Mouse (Mus musculus) heart, adult 2 months (tissue): Measurements from ENCODE around the gene Dpy30. TPM values are rescaled to one million over a fixed set of nuclear protein-coding genes. Genes with fewer than 3 reads are reported as not detected.

ENCODE experiments used
- DNase-seq, 2 experiments: peaks; one replicate each; pipeline ENCODE4 v3.0.0; 2021
- H3K27ac ChIP-seq: fragments of 200-600 bp; 2 replicates; pipeline ENCODE4 v1.8.1; 2022
- H3K27me3 ChIP-seq: fragments of 200-500 bp; 2 replicates; pipeline ENCODE4 v1.6.1; 2012; ENCODE audit warnings: mild to moderate bottlenecking, low read length, inconsistent platforms, mixed read lengths; ENCODE audit not compliant: control insufficient read depth, insufficient read depth
- H3K36me3 ChIP-seq: fragments of 200-500 bp; 2 replicates; pipeline ENCODE4 v1.6.1; 2012; ENCODE audit warnings: low read length, inconsistent platforms; ENCODE audit not compliant: control insufficient read depth, insufficient read depth
- H3K4me1 ChIP-seq: fragments of 200-500 bp; 2 replicates; pipeline ENCODE4 v1.6.1; 2011; ENCODE audit warnings: low read length; ENCODE audit not compliant: control insufficient read depth, insufficient read depth
- H3K4me3 ChIP-seq: fragments of 200-600 bp; 2 replicates; pipeline ENCODE4 v1.8.1; 2022
- H3K79me2 ChIP-seq: fragments of 200-500 bp; replicated peaks from 2 replicates; pipeline ENCODE4 v1.6.1; 2012; ENCODE audit warnings: mild to moderate bottlenecking, inconsistent platforms, low read length, moderate library complexity, mixed read lengths; ENCODE audit not compliant: control insufficient read depth, insufficient read depth
- H3K9ac ChIP-seq: fragments of 200-500 bp; 2 replicates; pipeline ENCODE4 v1.6.1; 2012; ENCODE audit warnings: low read depth, mild to moderate bottlenecking, control low read depth, inconsistent platforms, low read length, mixed read lengths
- CTCF ChIP-seq: fragments of 200-600 bp; IDR thresholded peaks from 2 replicates; pipeline ENCODE4 v1.8.1; 2022; ENCODE audit warnings: antibody characterized with exemption, mild to moderate bottlenecking, moderate library complexity
- EP300 ChIP-seq: fragments of 200-500 bp; IDR thresholded peaks from 2 replicates; pipeline ENCODE4 v1.6.1; 2011; ENCODE audit warnings: low read depth, low read length, control low read depth; ENCODE audit not compliant: insufficient read depth
- POLR2A ChIP-seq: fragments of 200-500 bp; IDR thresholded peaks from 2 replicates; pipeline ENCODE4 v1.6.1; 2011; ENCODE audit warnings: mild to moderate bottlenecking, low read depth, low read length, control low read depth; ENCODE audit not compliant: insufficient read depth
- WGBS: fragments of 180-500 bp; shearing (Covaris S2); methylation state at CpG from one replicate; pipeline ENCODE4 v1.1.7; 2018; 5-methylcytosine and 5-hydroxymethylcytosine counted together
- intact Hi-C: fragments of 180-260 bp; cut with DNase I; formaldehyde crosslinking; loops from one replicate; pipeline ENCODE4 v1.15.1; 2025
- polyA plus RNA-seq: library from polyadenylated mRNA; depleted of rRNA; stranded (reverse); fragments of >200 nt; gene quantifications from 2 replicates; pipeline ENCODE4 v1.2.3, GENCODE M21; 2012
- total RNA-seq, 2 experiments: library from RNA; stranded (reverse); gene quantifications; 2 replicates each; pipeline ENCODE4 v1.2.3; 2021

Gene Dpy30
- total and polyA plus RNA-seq, 3 experiments = 34.6 to 47.3 (median 39.5) TPM

- H3K4me3 ChIP-seq = no peak overlapping the region
- WGBS = 30% methylated on average over 2 of the region's 2 CpGs
- H3K4me1 ChIP-seq = peaks cover under 1% of the 10 kb centered on the region
- TF ChIP-seq EP300 = no peak
- TF ChIP-seq CTCF = no peak
- TF ChIP-seq POLR2A = no peak
- H3K9ac ChIP-seq = no peak overlapping the region
- no peak overlapping the region for H3K27ac ChIP-seq
- H3K27me3 ChIP-seq = no peaks in the 10 kb centered on the region
- intact Hi-C loops = no loop called here
- peaks cover 5% of the 10 kb centered on the region; the same call in 1 of the 2 replicates for H3K36me3 ChIP-seq
- no peak for DNase-seq
- peaks cover 10% of the 10 kb centered on the region for H3K79me2 ChIP-seq
Measured at GRCm38 (mm10) chr17:74270205-74270604, 53.5 kb downstream of the Dpy30 start.

- H3K4me1 ChIP-seq = peaks cover 10% of the 10 kb centered on the region
- H3K9ac ChIP-seq = no peak overlapping the region
- H3K27ac ChIP-seq = no peak overlapping the region
- DNase-seq = no peak
- intact Hi-C loops = no loop called here
- TF ChIP-seq CTCF = peak; percentile 51
- no peak for TF ChIP-seq POLR2A
- H3K27me3 ChIP-seq = no peaks in the 10 kb centered on the region
- H3K36me3 ChIP-seq = peaks cover 9% of the 10 kb centered on the region
- no peak overlapping the region for H3K4me3 ChIP-seq
- peaks cover 7% of the 10 kb centered on the region for H3K79me2 ChIP-seq
- 89% methylated on average over 11 of the region's 11 CpGs for WGBS
Measured at GRCm38 (mm10) chr17:74267415-74268180, 56.1 kb downstream of the Dpy30 start.

GRCm38 (mm10) chr17:74265636-74266035, 58.1 kb downstream of the Dpy30 start:
- Histone ChIP-seq H3K9ac (no peak overlapping the region), H3K27ac (no peak overlapping the region), H3K36me3 (peaks cover 9% of the 10 kb centered on the region), H3K79me2 (peaks cover 5% of the 10 kb centered on the region; the same call in 1 of the 2 replicates), H3K4me1 (peaks cover 13% of the 10 kb centered on the region), H3K27me3 (no peaks in the 10 kb centered on the region), H3K4me3 (no peak overlapping the region)
- intact Hi-C loops = no loop called here
- no peak for DNase-seq
- TF ChIP-seq EP300 = no peak
- TF ChIP-seq CTCF = no peak
- no peak for TF ChIP-seq POLR2A
- 51% methylated on average over 1 of the region's 1 CpGs for WGBS

GRCm38 (mm10) chr17:74265156-74265505, 58.6 kb downstream of the Dpy30 start:
- Histone ChIP-seq H3K9ac (0 out of 2 replicates have a peak overlapping the region, but pooled peaks have one; percentile 49), H3K27ac (peak overlapping the region; percentile 41), H3K27me3 (no peaks in the 10 kb centered on the region), H3K4me3 (no peak overlapping the region), H3K4me1 (peaks cover 14% of the 10 kb centered on the region), H3K36me3 (peaks cover 9% of the 10 kb centered on the region), H3K79me2 (peaks cover 6% of the 10 kb centered on the region; the same call in 1 of the 2 replicates)
- WGBS = 13% methylated on average over 5 of the region's 5 CpGs
- peak; percentile 31 to 32 for DNase-seq
- TF ChIP-seq CTCF (no peak), POLR2A (no peak), EP300 (no peak)
- intact Hi-C loops = no loop called here

- Histone ChIP-seq H3K9ac (no peak overlapping the region), H3K4me3 (no peak overlapping the region), H3K79me2 (peaks cover 6% of the 10 kb centered on the region; the same call in 1 of the 2 replicates), H3K27me3 (no peaks in the 10 kb centered on the region), H3K4me1 (peaks cover 14% of the 10 kb centered on the region), H3K27ac (peak overlapping the region; percentile 41), H3K36me3 (peaks cover 9% of the 10 kb centered on the region)
- TF ChIP-seq CTCF (no peak), EP300 (no peak), POLR2A (no peak)
- 63% methylated on average over 3 of the region's 3 CpGs for WGBS
- intact Hi-C loops = no loop called here
- DNase-seq = peak; percentile 36 to 40
Measured at GRCm38 (mm10) chr17:74264333-74265155, 59.2 kb downstream of the Dpy30 start.
